Mouse (Mus musculus) right cerebral cortex, postnatal 36 days (tissue): Measurements from ENCODE around the gene Zfp426.
A peak's percentile ranks its signal among the peaks of the same experiment; 100 is the strongest.

ENCODE experiments used
- DNase-seq, 2 experiments: peaks; one replicate each; pipeline ENCODE4 v3.0.0; 2022; ENCODE audit warnings: low spot score in 2 of 2, mixed read lengths in 1 of 2

Gene Zfp426

GRCm38 (mm10) chr9:20492527-20493233 is at the start of gene Zfp426:
Gene Zfp426 (minus strand): TSS chr9:20492746.
- peak; percentile 86 to 88 for DNase-seq

- no peak for DNase-seq
Measured at GRCm38 (mm10) chr9:20536598-20536997, 44.1 kb upstream of the Zfp426 start.

DNA sequence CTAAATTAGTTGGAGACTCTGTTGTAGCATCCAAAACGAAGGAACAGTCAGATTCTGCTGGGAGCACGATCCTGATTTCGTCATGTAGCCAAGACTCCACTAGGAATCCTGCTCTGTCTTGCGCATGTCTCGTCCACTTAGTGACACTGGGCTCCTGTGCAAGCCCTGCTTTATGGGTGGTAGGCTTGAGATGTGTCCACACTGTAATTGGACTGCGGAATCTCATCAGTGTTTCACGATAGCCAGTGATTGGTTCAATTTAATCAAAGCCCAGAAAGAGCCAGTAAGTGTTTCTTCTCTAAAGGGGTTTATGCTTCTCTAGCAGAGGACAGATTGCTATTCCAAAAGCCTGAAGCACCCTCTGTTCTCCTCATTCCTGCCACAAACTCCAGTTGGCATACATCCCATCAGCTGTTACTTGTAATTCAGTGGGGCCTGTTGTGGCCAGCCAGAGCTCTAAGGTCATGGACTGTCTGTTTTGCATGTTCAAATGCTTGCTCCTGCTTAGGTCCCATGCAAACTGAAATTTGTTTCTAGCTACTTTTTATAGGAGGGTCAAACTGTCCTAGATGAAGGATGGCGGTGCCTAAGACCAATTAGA is 41.9 kb upstream of the Zfp426 start:
- DNase-seq = no peak

- DNase-seq = peak; percentile 89 to 90
Measured at GRCm38 (mm10) chr9:20521306-20521957, 28.9 kb upstream of the Zfp426 start, which contains the start of gene Zfp266. Gene Zfp266 (minus strand): TSS chr9:20521417.

DNA sequence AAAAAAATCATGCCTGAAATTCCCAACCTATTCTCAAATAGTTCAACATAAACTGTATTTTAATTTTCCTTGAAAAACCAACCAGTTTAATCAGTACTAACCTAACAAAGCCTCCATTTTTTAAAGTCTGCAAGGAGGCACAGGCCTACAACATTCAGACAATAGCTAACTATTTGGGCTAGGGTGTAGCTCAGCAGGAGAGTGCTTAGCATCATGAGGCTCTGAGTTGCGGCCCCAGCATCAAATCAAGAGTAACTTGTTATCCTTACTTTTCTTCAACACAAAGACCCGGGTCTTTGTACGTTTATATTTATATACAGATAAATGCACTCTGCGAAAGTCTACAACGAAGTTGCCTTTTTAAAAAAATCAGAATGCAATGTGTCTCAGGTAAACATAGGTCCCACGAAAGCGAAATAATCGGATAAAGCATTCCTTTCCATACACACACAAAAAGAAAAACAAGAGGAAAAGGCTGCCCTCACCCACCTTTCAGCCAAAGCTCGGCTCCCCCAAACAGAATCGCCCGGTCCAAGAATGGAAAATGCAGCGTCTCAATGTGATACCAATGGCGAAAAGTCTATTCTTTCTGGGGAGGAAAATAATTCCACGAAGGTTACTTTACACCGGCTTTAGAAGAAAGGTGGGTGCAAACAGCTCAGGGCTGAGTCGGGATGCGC is 28.1 kb upstream of the Zfp426 start:
- DNase-seq = no peak

- DNase-seq = no peak
Measured at GRCm38 (mm10) chr9:20519949-20520348, 27.4 kb upstream of the Zfp426 start.

- no peak for DNase-seq
Measured at GRCm38 (mm10) chr9:20518708-20519107, 26.2 kb upstream of the Zfp426 start.

GRCm38 (mm10) chr9:20517727-20518126 is 25.2 kb upstream of the Zfp426 start:
- no peak for DNase-seq

GRCm38 (mm10) chr9:20514016-20514415 is 21.5 kb upstream of the Zfp426 start:
- DNase-seq = no peak

- DNase-seq = no peak
Measured at GRCm38 (mm10) chr9:20512714-20513113, 20.2 kb upstream of the Zfp426 start.

GRCm38 (mm10) chr9:20511645-20512044 is 19.1 kb upstream of the Zfp426 start:
- no peak for DNase-seq

DNA sequence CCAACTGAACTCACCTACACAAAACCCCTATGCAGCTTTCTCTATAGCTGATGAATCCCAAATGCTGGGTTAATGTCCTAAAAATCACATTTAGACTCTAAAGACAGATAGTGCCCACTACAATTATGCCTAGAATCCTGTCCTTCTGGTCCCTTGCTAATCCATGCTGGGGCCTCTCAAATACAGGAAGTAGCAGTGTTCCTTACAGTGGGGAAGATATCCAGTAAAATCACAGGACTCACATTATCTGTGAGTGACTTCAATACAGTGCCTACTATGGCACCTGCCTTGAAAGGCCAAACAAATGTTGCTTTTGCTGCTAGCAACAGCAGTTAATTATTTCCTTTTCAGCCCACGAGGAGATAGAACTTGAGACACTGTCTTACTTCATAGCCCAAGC is 17.8 kb upstream of the Zfp426 start:
- DNase-seq = no peak

DNA sequence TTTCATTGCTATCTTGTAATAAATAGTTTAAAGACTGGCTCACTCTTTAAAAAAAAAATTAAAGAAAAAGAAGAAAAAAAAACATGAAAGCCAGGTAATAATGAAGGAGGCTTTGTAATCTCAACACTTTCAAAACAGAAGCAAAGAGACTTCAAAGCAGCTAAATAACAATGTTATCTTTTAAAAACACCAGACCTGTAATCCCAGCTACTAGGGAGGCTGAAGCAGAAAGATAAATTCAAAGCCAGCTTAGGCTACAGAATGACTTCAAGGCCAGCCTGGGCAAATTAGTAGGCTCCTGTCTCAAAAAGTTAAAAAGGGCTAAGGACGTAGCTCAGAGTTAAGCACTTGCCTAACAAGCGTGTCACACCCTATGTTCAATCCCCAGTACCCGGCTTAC is 17.1 kb upstream of the Zfp426 start:
- no peak for DNase-seq

DNA sequence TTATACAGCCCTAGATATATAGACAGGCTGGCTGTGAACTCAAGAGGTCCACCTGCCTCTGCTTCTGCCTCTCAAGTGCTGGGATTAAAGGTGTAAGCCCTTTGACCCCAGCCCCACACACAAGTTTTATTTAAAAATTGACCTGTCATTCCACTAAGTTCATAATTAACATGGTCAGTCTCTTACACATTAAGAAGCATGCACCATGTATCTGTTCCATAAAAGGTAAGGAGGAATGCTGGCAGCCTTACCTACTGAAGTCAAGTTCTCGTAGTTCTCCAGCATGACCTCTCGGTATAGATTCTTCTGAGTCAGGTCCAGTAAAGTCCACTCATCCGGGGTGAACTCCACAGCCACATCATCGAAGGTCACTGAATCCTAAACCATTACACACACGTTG is 12.3 kb upstream of the Zfp426 start:
- no peak for DNase-seq

DNA sequence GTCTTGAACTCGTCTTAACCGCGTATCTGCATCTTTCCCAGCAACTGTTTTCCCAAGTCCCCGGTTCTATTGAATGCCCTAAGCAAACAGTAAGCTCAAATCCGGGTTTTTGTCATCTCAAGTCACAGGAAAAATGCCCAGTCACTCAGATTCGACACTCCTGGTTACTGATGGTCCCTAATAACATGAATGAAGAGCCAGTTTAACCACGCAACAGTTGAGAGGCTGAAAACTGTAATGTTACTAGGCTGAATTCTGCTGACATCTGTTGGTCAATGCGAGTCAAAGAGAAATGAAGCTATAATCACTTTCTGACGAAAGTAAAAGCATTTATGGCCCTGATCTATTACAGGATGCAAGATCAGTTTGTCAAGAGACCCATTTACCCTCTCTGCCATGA is 735 bp upstream of the Zfp426 start:
- no peak for DNase-seq

DNA sequence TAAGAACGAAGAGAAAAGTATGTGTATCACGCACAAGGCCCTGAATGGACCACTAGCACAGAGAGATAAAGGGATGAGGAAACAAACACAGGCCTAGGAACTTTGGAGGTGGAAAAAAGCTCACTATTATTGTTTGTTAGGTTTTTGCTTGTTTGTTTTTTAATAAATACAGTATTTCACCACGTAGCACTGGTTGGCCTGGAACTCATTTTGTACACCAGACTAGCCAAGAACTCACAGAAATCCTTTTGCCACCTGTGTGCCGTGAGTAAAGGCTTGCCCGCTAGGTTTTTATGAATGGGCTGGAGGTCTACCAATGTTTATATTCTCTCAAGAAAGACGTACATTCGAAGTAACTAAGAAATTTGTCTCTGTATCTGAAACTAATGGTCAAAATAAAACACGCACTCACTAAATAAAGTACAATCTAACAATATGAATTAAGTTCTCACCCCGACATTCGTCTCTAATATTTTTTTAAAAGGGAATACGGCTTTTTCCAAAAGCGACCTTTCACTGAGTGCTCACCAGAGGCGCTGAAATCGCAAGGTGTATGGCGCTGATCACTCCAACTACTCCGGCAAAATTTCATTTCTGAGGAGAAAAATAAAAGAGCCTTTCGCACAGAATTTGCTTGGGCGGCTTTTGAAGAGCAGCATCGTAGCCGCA is 554 bp downstream of the Zfp426 start:
- no peak for DNase-seq

GRCm38 (mm10) chr9:20489536-20489935 is 3.0 kb downstream of the Zfp426 start:
- no peak for DNase-seq

DNA sequence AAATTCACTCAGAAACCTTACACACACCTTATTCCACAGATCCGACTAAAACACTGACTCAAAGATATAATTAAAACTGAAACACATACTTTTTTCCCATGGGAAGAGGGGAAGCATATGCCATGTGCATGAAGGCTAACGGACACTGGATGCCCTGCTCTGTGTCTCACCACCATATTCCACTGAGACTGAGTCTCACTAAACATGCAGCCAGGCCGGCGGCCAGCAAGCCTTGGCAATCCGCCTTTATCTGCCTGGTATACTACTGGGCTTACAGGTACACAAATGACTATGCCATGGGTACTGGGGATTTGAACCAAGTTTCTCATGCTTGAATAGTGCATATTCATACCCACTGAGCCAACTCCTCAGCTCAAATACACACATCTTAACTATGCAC is 13.2 kb downstream of the Zfp426 start:
- DNase-seq = no peak

DNA sequence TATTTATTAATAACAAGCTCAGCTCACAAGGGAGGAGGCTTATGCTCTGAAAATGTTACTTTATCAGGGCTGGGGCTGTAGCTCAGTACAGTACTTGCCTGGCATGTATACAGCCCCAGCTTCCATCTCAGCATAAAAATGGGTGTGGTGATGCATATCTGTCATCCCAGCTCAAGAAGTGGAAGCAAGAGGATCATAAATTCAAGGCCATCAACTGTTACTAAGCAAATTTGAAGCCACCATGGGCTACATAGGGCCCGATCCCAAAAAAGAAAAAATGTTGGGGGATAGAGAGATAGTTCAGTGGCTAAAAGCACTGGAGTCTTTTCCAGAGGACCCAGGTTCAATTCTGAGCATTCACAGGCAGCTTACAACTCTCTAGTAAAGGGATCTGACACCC is 15.9 kb downstream of the Zfp426 start:
- DNase-seq = no peak

DNA sequence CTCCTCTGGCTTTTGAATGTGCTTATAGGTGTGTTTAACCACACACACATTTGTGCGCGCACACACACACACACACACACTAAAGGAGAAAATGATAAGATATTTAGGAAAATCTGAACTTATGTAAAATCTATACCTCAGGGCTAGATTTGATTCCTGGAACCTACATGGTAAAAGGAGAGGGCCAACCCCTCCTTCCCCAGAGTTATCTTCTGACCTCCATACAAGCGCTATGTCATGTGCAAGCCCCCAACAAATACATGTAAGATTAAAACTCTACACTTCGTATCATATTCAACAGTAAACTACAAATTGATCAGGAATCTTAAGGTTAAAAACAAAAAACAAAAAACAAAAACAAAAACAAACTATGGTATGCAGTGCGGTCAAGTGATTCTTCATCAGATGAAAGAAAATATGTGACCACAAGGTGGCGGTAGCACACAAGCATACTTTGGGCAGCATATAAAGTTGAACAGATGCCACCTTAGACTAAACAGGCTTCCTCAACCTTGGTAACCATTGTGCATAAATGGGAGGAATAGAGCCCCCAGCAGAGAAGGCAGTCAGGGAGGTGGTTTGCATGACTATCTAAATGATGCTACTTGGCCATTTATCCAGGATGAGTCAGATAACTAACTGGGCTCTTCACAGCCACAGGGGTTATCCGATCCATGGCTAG is 25.6 kb downstream of the Zfp426 start:
- DNase-seq = peak in 1 of 2 experiments; percentile 24
